Mouse (Mus musculus) neural tube, embryonic 12.5 days (tissue): ENCODE measurements at regions not wholly inside any gene's neighbourhood (a gene's known extent, or its start where the extent isn't known, plus 50 kb on each side); places are given as distances from the start of the nearest gene placed in this dataset.

ENCODE experiments used
- ATAC-seq: fragments of 200-750 bp; cut with Nextera tagmentation; 2 replicates; pipeline ENCODE4 v1.8.0; 2017; ENCODE audit warnings: low read depth, mild to moderate bottlenecking, moderate TSS enrichment, moderate library complexity; ENCODE audit not compliant: low FRiP score
- H3K27ac ChIP-seq: fragments of 300-500 bp; sonication (generic); 2 replicates; pipeline ENCODE4 v1.5.1; 2016
- H3K27me3 ChIP-seq: fragments of 300-500 bp; sonication (generic); replicated peaks from 2 replicates; pipeline ENCODE4 v1.6.1; 2016; ENCODE audit warnings: mild to moderate bottlenecking
- H3K36me3 ChIP-seq: fragments of 300-500 bp; sonication (generic); 2 replicates; pipeline ENCODE4 v1.6.1; 2016; ENCODE audit warnings: mild to moderate bottlenecking
- H3K4me1 ChIP-seq: fragments of 300-500 bp; sonication (generic); 2 replicates; pipeline ENCODE4 v1.6.1; 2016
- H3K4me2 ChIP-seq: fragments of 300-500 bp; sonication (generic); replicated peaks from 2 replicates; pipeline ENCODE4 v1.6.1; 2016; ENCODE audit warnings: mild to moderate bottlenecking
- H3K4me3 ChIP-seq: fragments of 300-500 bp; sonication (generic); 2 replicates; pipeline ENCODE4 v1.5.1; 2016
- H3K9ac ChIP-seq: fragments of 300-500 bp; sonication (generic); 2 replicates; pipeline ENCODE4 v1.6.1; 2016; ENCODE audit warnings: mild to moderate bottlenecking
- H3K9me3 ChIP-seq: fragments of 300-500 bp; sonication (generic); 2 replicates; pipeline ENCODE4 v1.6.1; 2016; ENCODE audit warnings: mild to moderate bottlenecking
- WGBS: fragments of 180-500 bp; shearing (Covaris S2); methylation state at CpG from one replicate; pipeline ENCODE4 v1.1.7; 2016; 5-methylcytosine and 5-hydroxymethylcytosine counted together

DNA sequence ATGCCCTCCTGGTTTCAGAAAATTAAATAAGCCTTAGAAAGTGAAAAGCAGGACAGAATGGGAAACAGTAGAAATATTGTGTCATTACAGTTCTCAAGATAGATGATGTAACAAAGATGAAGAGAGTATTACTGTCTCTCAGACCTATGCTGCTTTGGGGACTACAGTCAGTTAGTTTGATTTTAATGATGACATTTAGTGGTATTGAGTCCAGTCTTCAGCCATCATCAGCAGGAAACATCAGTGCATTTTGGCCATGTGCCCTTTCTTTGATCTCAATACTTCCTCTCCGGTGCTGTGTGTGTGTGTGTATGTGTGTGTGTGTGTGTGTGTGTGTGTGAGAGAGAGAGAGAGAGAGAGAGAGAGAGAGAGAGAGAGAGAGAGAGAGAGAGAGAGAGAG is 261.0 kb upstream of the Grin3a start:
- H3K4me1 ChIP-seq = no peaks in the 10 kb centered on the region
- H3K4me3 ChIP-seq = no peak overlapping the region
- no peaks in the 10 kb centered on the region for H3K9me3 ChIP-seq
- H3K36me3 ChIP-seq = no peaks in the 10 kb centered on the region
- no peaks in the 10 kb centered on the region for H3K27me3 ChIP-seq
- ATAC-seq = no peak
- 74% methylated on average over 1 of the region's 1 CpGs for WGBS
- H3K27ac ChIP-seq = no peak overlapping the region
- no peak overlapping the region for H3K9ac ChIP-seq
- H3K4me2 ChIP-seq = no peak overlapping the region

DNA sequence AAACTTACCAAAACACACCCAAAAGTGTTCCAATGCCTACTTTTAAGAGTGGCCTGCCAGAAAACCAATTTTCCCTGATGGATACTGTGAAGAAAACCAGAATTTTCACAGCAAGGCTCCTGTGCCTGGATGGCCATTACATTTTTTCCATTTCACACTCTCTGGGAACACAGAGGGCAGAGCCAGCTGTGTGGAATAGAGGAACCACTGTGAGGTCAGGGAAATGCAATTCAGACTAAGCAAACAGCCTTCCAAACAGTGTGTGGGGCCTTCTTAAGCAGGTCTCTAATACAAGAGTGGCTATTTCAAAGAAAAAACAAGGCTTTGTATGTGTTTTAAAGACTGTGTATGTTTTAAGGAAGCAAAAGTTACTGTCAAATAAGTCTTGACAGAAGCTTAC is 242.3 kb upstream of the Grin3a start:
- Histone ChIP-seq H3K9ac (no peak overlapping the region), H3K4me3 (no peak overlapping the region), H3K4me1 (no peaks in the 10 kb centered on the region), H3K36me3 (no peaks in the 10 kb centered on the region), H3K9me3 (no peaks in the 10 kb centered on the region), H3K27me3 (no peaks in the 10 kb centered on the region), H3K27ac (no peak overlapping the region), H3K4me2 (no peak overlapping the region)
- no peak for ATAC-seq

DNA sequence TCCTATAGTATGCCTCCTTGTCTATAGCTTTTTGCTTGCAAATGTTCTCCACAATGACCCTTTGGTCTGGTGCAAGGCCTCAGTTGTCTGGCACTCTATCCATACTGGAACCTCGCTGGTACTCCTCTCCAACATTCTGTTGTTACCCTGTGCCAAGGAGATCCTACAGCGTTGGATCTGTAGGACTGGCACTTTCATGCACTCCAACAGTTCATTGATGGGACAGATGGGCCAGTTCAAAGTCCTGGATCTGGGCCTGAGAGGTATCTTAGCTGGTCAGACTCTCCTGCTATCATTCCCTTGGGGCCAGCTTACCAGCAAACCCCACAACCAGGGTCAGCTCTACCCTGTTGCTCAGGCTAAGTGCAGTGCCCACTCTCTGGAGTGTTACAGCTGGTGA is 241.1 kb upstream of the Grin3a start:
- no peak for ATAC-seq
- Histone ChIP-seq H3K9ac (no peak overlapping the region), H3K4me3 (no peak overlapping the region), H3K36me3 (no peaks in the 10 kb centered on the region), H3K4me2 (no peak overlapping the region), H3K27me3 (no peaks in the 10 kb centered on the region), H3K9me3 (no peaks in the 10 kb centered on the region), H3K4me1 (no peaks in the 10 kb centered on the region), H3K27ac (no peak overlapping the region)
- WGBS = 70% methylated on average over 2 of the region's 2 CpGs

DNA sequence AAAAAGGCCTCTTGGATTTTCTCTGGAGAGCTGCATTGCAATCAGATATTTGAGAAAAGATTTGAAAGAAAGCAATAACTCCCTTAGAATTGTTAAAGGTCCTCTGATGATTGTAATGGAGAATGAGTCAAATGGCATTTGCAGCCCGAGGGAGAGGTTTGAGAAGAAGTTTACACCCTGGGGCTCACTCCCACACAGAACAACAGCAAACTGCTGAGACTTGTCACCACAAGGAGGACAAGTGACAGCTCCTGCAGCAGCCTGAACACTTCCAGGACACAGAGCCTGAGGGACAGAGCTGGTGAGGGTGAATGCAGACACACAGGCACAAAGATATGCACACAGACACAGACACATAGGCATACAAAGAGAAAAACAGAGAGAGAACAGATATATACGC is 210.0 kb upstream of the Grin3a start:
- Histone ChIP-seq H3K4me1 (no peaks in the 10 kb centered on the region), H3K27ac (no peak overlapping the region), H3K9ac (no peak overlapping the region), H3K36me3 (no peaks in the 10 kb centered on the region), H3K4me2 (no peak overlapping the region), H3K9me3 (no peaks in the 10 kb centered on the region), H3K27me3 (no peaks in the 10 kb centered on the region), H3K4me3 (no peak overlapping the region)
- WGBS = 38% methylated on average over 2 of the region's 2 CpGs
- ATAC-seq = no peak

DNA sequence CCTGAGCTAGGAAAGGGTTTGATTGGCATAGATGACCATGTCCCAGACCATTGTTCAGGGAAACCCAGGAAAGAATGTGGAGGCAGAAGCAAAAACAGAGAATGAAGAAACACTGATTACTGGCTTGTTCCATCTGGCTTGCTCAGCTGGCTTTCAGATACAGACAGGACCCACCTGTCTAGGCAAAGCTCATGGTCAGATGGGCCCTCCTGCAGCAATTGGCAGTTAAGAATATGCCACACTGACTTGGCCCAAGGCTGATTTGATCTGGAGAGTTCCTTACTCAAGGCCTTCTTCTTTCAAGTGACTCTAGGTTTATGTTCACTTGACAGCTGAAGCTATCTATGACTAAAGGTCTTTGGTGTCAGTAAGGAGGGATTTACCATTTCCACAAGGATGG is 195.9 kb upstream of the Grin3a start:
- Histone ChIP-seq H3K9ac (no peak overlapping the region), H3K4me1 (no peaks in the 10 kb centered on the region), H3K4me2 (no peak overlapping the region), H3K9me3 (no peaks in the 10 kb centered on the region), H3K36me3 (no peaks in the 10 kb centered on the region), H3K27me3 (no peaks in the 10 kb centered on the region), H3K4me3 (no peak overlapping the region), H3K27ac (no peak overlapping the region)
- ATAC-seq = no peak

DNA sequence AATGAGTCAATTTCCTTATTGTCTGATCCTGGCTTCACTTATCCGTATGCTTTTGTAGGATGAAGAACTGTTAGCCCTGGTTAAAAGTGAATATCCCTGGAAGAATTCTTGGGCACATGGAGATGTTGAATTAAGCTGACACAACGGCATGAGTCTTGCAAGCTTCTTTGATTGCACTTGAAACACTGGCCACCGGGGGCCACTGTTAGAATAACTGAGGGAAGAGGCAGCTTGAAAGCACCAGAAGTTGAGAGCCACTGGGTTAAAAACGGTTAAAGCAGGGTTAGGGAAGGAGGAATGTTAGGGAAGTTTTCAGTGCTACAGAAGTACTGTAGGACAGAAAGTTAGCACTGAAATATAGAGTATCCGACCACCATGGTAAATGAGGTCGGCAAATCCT is 190.5 kb upstream of the Grin3a start:
- Histone ChIP-seq H3K27ac (no peak overlapping the region), H3K4me1 (no peaks in the 10 kb centered on the region), H3K27me3 (no peaks in the 10 kb centered on the region), H3K9me3 (no peaks in the 10 kb centered on the region), H3K4me2 (no peak overlapping the region), H3K4me3 (no peak overlapping the region), H3K36me3 (no peaks in the 10 kb centered on the region), H3K9ac (no peak overlapping the region)
- WGBS = 67% methylated on average over 6 of the region's 6 CpGs
- no peak for ATAC-seq

DNA sequence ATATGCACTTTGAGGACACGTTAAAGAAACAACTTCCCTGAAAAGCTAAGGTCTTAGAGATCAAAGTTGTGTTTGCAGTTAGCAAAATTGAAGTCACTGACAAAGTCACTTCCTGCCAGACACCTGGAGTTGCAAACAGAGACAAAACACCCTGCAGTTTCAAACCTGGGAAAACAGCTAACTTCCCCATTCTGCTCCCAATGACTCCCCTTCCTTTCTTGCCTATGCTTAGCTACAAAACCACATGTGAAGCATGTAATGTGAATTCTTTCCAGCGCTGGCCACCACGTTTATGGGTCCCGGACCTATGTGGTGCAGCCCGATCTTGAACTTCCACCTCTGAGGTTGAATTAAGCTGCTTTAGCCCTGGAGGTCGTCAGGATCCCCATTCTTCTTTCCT is 179.8 kb upstream of the Grin3a start:
- 62% methylated on average over 6 of the region's 6 CpGs for WGBS
- no peak for ATAC-seq
- no peaks in the 10 kb centered on the region for H3K4me1 ChIP-seq
- H3K27ac ChIP-seq = no peak overlapping the region
- H3K4me2 ChIP-seq = no peak overlapping the region
- no peak overlapping the region for H3K4me3 ChIP-seq
- no peaks in the 10 kb centered on the region for H3K36me3 ChIP-seq
- no peaks in the 10 kb centered on the region for H3K27me3 ChIP-seq
- H3K9me3 ChIP-seq = no peaks in the 10 kb centered on the region
- no peak overlapping the region for H3K9ac ChIP-seq
